Mouse (Mus musculus): Measurements from ENCODE around the gene Gjb4.

The Gjb4 gene

GRCm38 (mm10) chr4:127306915-127307314 is 47.0 kb downstream of the Gjb4 start:
- no peak for DNase-seq

GRCm38 (mm10) chr4:127303796-127304195 is 50.1 kb downstream of the Gjb4 start:
- DNase-seq = no peak

All from lung, postnatal 14 days (tissue).